Mouse (Mus musculus) thymus, postnatal 0 days (tissue): ENCODE measurements around the gene Mrps18b. TPM values are rescaled to one million over a fixed set of nuclear protein-coding genes. Genes with fewer than 3 reads are reported as not detected.
A peak's percentile ranks its signal among the peaks of the same experiment; 100 is the strongest.
"Not testable (repeated sequence)": the region's sequence is repeated elsewhere in the genome, so short reads cannot be mapped to it uniquely, and the experiment has no call there.

ENCODE experiments used
- DNase-seq: peaks from one replicate; pipeline ENCODE4 v3.0.0-alpha.2; 2015; ENCODE audit warnings: low spot score
- polyA plus RNA-seq: library from polyadenylated mRNA; unstranded; fragments of >200 nt; fragmentation: Nextera tagmentation; extraction: Ambion mirVana; gene quantifications from 2 replicates; pipeline ENCODE4 v1.2.1, GENCODE M21; 2015

The Mrps18b gene
- polyA plus RNA-seq: 91.1 and 93.5 TPM in 2 replicates

DNA sequence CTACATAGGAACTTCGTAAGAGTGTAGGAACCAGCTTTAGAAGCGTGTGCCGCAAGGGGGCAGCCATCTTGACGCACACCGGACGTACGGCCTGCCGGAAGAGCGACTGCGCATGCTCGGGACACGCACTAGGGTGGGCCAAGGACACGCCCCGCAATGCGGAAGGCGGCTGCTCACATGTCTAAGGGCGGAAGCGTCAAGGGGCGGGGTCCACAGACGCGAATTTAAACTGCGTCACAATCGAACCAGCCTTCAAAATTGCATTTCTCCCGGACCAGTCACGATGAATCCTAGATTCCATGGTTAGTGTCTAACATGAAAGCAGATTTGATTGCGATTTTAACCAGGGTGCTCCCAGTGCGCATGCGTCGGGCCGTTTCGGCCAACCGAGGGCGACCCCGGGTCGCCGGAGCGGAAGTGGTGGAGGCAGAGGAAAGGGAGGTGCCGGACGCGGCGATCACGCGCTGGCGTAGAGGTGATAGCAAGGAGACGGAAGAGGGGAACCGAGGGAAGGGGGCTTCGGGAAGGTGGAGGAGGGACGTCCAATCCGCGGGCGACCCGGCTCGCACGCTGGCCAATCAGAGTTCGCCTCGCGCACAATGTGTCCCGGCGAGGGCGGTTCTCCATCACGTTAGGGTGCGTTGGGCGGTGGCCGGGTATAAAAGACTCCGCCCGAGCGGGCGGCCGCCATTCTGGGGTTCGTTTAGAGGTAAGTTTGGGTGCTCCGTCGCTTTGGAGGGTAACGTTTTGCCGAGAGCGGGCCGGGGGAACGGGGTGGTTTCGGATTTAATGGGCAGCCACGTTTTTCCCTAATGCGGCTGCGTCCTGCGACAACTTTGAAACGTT lies at the start of gene Mrps18b, which contains the start of gene Ppp1r10:
Gene Mrps18b (minus strand): TSS at position 93 of the 846 bp plus-strand sequence.
Gene Ppp1r10 (plus strand): TSS at position 138 of the 846 bp plus-strand sequence.
- DNase-seq: peak; percentile 99

DNA sequence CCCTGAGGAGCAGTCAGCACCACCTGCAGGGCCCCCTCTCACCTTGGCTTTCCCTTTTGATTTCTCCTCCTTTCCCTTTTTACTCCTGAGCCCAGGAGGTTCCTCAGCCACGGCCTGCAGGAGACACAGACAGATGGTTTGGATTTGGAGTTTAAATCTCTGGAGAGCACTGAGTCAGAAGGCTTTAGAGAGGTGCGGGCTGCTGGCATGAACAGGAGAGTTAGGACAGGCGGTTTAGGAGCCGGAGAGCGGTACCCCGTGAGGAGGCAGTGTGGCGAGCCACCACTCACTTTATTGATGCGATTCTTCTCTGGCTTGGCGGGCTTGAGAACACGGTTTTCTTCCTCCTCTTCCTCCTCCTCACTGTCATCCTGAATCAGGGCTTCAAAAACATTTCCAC lies 47.1 kb upstream of the Mrps18b start:
- no peak for DNase-seq

DNA sequence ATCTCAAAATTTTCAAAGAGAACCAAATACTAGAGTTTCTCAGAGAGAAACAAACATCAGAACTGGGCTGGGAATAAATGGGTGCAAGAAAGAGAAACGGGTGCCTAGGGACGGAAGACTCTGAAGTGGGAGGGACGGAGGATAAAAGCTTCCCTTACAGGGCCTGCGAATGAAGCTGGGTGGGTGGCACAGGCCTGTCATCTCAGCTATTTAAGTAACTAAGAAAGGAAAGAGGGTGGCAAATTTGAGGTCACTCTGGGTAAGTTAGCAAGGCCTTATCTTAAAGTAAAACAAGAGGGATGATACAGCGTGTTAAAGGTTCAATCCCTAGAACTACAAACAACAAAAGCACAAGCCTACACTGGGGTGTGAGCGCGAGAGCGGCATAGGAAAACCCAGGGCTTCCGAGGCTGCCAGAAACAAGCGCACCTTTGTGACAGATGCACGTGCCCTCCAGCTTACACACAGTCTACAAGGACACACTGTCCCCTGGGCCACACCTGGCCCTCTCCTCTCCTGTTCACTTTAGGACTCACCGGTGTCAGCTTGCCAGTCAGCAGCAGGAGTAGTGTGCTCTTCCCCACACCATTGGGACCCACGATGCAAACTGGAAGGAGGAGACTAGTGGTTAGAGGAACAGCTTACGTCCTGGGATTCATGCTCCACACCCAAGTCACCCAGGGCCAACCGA lies 42.5 kb upstream of the Mrps18b start:
- no peak for DNase-seq

DNA sequence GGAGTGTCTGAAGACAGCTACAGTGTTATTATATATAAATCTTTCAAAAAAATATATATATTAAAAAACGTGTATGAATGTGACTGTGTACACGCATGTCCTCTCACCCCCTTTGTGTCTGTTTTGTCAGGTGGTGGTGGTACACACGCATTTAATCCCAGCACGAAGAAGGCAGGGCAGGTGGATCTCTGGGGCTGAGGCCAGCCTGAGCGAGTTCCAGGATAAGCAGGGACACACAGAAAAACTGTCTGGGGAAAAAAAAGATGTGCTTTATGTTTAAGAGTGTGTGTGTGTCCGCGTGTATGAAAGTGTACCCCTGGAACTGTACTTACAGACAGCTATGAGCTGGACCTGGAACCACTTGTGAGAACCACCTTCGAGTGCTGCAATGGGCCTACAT lies 38.5 kb upstream of the Mrps18b start:
- DNase-seq: no peak

DNA sequence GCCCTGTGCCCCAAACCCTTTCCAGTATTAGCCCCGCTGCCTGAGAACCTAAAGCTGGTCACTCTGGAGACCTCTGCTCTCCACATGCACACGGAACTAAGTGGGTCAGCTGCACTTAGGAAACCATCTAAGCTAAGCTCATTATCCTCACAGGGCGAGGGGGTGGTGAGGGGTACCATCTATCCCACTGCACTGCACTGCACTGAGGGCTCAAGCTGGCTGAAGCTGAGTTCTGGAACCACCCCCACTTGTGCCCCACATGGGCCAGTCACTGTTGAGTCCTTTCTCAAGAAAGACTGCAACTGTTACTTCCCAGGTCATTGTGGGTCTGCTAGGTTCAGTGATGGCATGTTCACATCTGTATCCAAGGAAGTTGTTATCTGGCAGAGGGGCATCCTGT lies 36.4 kb upstream of the Mrps18b start:
- not testable (repeated sequence) for DNase-seq

DNA sequence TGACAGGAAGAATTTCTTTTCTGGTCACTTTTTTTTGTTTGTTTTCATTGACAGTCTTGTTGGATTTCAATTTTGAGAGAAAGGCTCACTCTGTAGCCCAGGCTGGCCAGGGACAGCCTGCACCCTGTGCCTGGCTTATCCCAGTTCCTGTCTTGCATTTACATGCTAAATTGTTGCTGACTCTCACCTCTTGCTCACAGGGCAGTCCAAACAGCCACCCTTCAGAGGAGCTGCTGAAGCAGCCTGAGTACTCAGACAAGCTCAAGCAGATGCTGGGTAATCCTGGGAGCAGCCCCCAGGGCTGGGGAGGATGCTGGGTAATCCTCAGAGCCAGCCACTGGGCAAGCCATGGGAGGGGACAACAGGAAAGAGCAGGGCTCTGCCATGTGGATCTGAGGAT lies 34.8 kb upstream of the Mrps18b start:
- DNase-seq: not testable (repeated sequence)

DNA sequence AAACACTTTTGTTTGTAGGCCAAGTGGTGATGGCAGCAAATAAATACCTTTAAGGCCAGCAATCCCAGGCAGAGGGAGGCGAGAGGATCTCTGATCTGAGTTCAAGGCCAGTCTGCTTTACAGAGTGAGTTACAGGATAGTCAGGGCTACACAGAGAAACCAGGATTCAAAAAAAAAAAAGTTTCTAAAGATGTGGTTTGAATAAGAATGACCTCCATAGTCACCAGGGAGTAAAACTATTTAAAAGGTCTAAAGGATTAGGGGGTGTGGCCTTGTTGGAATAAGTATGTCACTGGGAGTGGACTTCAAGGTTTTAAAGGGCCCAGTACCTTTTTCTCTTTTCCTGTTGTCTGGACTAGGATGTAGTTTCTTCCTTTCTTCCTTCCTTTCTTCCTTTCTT lies 23.8 kb upstream of the Mrps18b start:
- DNase-seq: no peak

DNA sequence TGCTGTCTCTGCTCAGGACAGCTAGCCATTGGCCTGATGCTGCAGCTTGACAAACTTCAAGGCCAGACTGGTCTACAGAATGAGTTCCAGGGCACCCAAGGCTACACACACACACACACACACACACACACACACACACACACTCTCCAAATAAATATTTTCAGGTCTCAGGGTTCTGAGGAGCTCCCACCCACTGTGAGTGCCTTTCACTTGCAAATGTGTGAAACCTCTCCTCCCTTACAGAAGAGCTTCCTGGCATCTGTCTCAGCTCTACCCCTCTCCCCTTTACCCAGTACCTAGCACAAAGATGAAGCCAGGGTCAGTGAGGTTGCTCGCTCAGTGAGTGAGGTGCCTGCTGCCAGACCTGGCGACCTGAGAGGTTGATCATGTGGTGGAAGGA lies 22.9 kb upstream of the Mrps18b start:
- DNase-seq: no peak

DNA sequence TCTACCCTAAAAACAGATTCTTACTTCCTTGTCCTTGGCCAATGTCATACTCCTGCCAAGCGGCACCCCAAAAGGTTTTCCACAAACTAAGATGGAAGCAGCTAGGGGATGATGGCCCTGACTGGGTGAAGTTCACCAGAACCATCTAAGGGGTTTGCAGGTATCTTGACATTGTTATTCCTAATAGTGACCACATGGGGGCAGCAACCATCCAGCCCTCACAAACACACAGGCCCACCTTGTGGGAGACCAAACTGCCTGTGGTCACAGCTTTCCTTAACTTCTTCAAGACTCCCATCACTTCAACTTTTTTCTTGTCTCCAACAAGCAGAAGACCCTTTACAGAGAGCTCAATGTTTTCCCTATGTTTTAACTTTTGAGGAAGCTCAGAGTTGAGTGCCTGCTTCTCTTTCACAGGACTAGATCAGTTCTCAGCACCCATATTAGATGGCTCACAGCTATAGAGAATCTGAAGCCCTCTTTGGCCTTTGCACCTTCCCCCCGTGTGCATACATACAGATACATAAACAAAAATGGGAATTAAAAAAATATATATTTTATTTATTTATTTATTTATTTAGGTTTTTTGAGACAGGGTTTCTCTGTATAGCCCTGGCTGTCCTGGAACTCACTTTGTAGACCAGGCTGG lies 21.6 kb upstream of the Mrps18b start:
- DNase-seq: peak; percentile 75

DNA sequence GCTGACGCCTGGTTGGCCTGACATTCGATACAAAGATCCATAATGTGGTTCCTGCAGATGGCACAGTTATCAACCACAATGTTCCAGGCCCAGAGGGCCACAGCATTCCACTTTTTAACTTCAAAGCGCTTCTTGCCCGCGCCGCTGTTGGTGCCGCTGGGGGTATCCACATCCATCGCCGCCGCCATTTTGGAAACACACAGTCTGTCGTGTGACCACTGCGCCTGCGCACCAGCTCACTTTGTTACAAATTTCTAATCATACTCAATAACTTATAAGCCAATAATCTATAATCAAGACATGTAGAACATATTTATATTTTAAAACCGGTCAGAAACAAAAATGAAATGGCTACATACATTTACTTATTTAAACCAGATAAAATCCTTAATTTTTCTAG lies 19.6 kb upstream of the Mrps18b start:
- DNase-seq: not testable (repeated sequence)

DNA sequence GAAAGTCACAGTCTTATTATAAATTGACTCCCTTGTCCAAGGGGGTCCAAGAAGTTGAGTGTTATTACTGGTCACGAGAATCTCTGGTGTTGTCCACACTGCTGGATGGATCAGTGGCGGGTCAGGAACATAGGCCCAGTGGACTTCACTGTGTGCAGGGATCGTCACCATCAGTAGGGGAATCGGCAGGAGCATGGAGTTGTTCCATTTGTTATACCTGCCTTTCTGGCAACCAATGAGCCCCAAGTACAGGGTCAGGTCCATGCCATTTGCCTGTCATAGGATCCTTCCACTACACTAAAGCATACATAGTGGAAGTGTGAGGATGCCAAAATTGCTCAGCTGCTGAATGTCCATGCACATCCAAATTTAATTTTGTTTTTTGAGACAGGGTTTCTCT lies 16.4 kb upstream of the Mrps18b start:
- DNase-seq: no peak

DNA sequence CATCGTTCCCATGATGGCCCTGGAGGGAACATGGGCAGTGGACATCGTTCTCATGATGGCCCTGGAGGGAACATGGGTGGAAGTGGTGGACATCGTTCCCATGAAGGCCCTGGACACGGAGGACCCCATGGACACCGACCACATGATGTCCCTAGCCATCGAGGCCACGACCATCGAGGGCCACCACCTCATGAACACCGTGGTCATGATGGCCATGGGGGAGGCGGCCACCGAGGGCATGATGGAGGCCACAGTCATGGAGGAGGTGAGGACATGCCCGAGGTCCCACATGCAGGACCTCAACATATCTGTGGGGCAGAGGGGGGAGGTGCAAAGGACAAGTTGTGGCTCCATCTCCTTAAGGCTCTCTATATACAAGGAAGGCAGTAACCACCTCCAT lies 14.4 kb upstream of the Mrps18b start:
- DNase-seq: no peak

DNA sequence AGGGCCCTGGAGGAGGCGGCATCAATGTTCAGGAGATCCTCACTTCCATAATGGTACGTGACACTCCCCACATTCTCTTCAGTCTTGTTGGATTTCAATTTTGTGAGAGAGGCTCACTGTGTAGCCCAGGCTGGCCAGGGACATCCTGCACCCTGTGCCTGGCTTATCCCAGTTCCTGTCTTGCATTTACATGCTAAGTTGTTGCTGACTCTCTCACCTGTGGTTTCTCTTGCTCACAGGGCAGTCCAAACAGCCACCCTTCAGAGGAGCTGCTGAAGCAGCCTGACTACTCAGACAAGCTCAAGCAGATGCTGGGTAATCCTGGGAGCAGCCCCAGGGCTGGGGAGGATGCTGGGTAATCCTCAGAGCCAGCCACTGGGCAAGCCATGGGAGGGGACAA lies 13.3 kb upstream of the Mrps18b start:
- DNase-seq: no peak

DNA sequence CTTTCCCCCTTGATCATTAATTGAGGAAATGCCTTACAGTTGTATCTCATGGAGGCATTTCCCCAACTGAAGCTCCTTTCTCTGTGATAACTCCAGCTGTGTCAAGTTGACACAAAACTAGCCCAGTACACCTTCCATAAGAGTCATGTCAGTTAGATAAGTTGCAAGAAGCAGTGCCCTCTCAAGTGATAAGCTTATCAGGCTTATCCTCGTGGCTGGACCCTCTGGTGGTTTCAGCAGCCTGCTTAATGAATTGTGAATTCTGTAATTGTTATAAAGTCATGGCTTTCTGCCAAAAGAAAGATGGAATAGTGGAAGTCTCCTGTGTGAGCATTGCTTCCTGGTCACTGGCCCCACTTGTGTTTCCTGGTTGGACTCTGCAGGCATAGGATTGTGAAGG lies 11.3 kb upstream of the Mrps18b start:
- DNase-seq: no peak

DNA sequence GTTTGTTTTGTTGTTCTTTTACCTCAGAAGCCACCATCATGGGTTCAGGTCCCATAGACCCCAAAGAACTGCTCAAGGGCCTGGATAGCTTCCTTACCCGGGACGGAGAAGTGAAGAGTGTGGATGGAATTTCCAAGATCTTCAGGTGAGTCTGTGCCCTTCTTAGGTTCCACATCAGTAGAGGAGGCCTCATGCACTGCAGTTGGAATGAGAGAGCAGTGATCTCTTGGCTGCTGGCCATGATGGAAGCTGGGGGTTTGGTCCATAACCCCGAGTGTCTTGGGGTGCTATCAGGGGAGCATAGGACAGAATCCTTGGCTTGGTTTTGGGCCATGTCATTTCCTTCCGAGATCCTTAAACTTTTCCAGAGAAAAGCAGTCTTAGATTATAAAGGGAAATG lies 7.1 kb upstream of the Mrps18b start:
- DNase-seq: no peak

DNA sequence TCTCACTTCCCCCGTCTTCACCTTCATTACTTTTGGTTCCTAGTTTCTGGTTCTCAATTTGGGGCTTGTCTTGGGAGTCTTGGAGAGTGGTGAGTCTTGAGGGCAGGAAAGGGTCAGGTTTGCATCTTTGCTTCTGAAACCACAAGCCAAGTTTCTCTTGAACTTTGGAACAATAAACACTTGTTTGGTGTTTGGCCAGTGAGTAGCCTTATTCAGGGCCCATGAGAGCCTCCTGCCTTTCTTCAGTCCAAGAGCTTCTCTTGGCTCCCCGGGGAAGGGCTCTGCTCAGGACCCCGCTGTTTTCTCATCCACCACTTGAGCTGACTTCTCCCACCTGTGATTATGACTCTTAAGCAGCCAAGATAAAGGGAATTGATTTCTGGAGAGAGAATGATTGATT lies 6.4 kb upstream of the Mrps18b start:
- no peak for DNase-seq

DNA sequence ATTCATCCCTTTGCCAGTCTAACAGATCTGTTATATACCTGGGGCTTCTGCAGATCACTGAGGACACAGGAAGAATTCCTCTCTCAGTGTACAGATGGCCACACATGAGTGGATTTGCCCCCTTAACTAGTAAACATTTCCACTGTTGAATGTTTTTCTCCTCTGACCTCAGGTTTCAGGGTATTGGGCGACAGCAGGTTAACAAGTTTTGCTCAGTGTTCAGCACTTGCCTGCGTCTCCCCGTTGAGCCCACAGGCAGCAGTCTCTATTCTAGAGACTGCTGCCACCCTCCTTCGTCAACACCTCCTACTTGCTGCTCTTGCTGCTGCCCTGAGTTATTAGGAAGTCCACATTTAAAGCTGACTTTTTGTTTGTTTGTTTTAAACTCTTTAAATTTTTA lies 5.5 kb upstream of the Mrps18b start:
- DNase-seq: no peak

DNA sequence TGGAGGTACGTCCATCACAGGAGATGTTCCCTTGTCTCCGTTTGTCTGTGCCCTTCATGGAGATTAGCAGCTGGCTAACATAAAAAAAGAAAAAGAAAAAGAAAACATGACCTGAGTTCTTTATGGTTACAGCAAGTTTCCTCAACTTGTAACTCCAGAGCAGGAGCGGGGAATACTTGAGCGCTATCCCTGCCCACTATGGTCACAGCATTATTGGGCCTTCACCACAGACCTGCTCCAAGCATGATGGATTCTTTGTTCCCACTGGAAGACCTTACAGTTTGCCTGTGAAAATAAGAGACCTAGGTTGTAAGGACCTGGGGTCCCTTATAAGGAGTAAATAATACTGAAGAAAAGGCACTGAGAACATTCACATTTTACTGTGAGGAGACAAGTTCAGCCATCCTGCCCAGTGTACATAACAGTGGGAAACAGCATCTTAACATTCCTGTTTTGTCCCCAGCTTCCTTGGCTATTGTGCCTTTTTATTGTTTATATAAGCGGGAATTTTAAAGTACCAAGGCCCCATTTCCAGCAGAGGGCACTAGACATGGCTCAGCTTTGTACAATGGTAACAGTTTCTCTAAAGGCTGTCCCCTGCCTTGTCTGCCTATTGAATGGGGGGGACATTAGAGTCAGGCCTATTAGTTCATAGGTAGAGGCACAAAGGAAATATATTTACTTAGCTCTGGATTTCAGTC lies 4.8 kb upstream of the Mrps18b start:
- DNase-seq: peak; percentile 46

DNA sequence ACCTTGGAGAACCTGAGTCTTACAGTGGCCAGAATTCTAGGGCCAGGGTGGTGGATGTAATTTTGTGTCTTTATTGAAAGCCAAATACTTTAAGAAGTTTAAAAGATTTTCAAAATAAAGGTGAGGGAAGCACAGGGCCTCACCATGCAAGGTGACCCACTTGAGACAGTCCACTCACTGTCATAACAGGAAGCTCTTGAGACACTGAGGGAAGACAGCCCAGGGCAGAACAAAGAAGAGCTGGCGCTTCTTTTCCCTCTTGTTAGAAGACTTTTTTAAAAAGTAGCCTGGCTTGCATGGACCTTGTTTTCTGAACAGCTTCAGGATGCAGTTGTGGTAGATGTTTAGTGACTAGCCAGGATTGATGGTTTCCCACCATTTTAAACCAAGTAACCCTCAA lies 4.2 kb upstream of the Mrps18b start:
- DNase-seq: no peak

DNA sequence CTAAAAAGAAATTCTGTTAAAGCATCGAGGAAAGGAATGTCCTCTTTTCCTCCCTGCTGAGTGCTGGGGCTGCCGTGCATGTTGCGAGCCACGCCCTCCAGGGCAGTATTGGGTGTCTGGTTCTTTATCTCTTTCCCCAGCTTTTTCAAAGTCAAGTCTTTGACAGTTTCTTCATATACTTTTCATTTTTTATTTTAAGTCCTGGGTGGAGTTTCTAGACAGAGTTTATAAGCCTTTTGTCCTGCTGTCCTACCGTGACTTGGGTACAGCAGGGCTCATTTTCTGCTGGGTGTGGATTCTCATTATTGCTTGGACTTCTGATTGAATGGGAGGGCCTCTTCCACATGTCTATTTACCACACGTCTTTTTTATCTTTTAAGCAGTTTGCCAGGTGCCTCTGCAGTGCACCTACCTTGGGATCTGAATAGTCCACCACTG lies 3.7 kb upstream of the Mrps18b start:
- DNase-seq: no peak

DNA sequence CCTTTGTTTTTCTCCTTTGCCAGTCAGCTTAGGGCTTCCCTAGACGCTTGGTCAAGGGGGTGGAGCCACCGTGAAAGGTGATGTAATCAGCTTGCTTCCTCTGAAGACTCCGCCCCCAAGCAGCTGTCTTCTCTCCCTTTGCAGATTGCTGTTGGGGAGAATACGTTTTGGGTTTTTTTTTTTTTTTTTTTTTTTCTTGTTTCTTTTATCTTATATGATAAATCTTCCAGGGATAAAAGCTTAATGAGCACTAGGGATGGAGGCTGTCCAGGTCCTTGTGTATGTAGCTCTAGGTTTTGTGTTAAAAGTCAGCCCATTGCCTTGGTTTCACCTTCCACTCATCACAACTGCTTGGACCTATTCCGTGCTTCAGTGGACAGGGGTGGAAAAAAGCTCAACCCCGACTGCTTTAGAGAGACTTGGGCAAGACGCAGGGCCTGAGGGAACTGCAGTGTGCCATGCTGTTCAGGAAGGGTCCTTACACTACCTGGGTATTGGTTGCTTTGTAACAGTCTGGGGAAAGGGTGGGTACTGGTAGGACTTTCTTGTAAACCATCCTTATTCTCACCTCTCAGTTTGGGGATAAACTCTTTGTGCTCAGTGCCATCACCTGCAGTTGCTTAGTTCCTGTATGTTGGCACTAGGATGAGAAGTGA lies 3.0 kb upstream of the Mrps18b start:
- peak; percentile 98 for DNase-seq
